Mouse (Mus musculus): ENCODE results near the gene Trim37.

GRCm38 (mm10) chr11:87108755-87109518, 17.9 kb upstream of the Trim37 start, which contains the start of gene Ska2:
- TF ChIP-seq CTCF (IDR thresholded peaks at IDR 0.05; ENCODE audit: control insufficient read depth, insufficient read depth, low read length): no peak
- TF ChIP-seq POLR2A (IDR thresholded peaks at IDR 0.05; ENCODE audit: borderline replicate concordance, control insufficient read depth, low read depth, low read length): no peak; the same call in 1 of the 2 replicates

All from bone marrow, adult 2 months (tissue).